Mouse (Mus musculus) C2C12 (cell line): ENCODE measurements at regions not wholly inside any gene's neighbourhood (a gene's known extent, or its start where the extent isn't known, plus 50 kb on each side); places are given as distances from the start of the nearest gene placed in this dataset.

Experiments used
- CEBPB ChIP-seq: IDR thresholded peaks from one replicate; pipeline ENCODE4 v1.6.1; 2011; ENCODE audit warnings: low read depth, mild to moderate bottlenecking, control low read depth, moderate library complexity
- CTCF ChIP-seq: IDR thresholded peaks from one replicate; pipeline ENCODE4 v1.5.1; 2011; ENCODE audit not compliant: control insufficient read depth, insufficient read depth, insufficient read length
- FOSL1 ChIP-seq: IDR thresholded peaks from one replicate; pipeline ENCODE4 v1.8.0; 2011; ENCODE audit warnings: mild to moderate bottlenecking, low read length; ENCODE audit not compliant: poor library complexity, insufficient read depth, severe bottlenecking
- MAX ChIP-seq: IDR thresholded peaks from one replicate; pipeline ENCODE4 v1.6.1; 2011; ENCODE audit warnings: mild to moderate bottlenecking, control low read depth
- MYOG ChIP-seq: IDR thresholded peaks from one replicate; pipeline ENCODE4 v1.6.1; 2011; ENCODE audit not compliant: control insufficient read depth, insufficient read length; ENCODE audit errors: extremely low read depth
- USF1 ChIP-seq: IDR thresholded peaks from one replicate; pipeline ENCODE4 v1.6.1; 2011; ENCODE audit warnings: low read depth, mild to moderate bottlenecking, control low read depth, moderate library complexity

DNA sequence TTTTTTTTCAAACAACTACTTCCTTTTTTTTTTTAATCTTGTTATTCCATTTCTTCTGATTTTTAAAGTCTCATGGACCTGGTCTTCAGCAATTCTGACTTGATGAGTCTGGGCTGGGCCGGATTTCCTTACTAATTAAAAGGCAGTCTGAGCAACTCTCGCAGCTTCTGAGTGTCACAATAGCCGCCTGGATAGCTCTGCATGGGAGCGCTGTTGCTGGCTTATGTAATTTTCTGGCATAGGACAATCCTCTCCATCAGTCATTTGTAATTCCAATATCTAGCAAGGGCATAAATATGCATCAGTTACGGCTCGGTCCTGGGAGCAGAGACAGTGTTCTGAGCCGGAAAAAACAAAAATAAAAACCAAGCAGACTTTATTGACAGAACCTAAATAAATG is 165.5 kb upstream of the Runx1 start:
- no peak for TF ChIP-seq CTCF
- no peak for TF ChIP-seq MYOG
- TF ChIP-seq MAX: no peak
- no peak for TF ChIP-seq CEBPB
- no peak for TF ChIP-seq USF1
- TF ChIP-seq FOSL1: no peak
